Mouse (Mus musculus) common myeloid progenitor, adult 5-6 weeks (primary cell): ENCODE measurements around the gene Cuedc2. TPM values are rescaled to one million over a fixed set of nuclear protein-coding genes. Genes with fewer than 3 reads are reported as not detected.

ENCODE experiments used
- ATAC-seq: replicated peaks from 2 replicates; pipeline ENCODE4 v1.8.0; 2016; ENCODE audit warnings: low read depth, mild to moderate bottlenecking, moderate TSS enrichment, inconsistent platforms; ENCODE audit not compliant: poor library complexity, severe bottlenecking
- total RNA-seq: library from RNA; stranded (forward); fragments of 200-1000, 187-1606 nt; gene quantifications from 2 replicates; pipeline ENCODE4 v1.2.3, GENCODE M21; 2017

Cuedc2 gene
- 143 and 149 TPM in 2 replicates for total RNA-seq

DNA sequence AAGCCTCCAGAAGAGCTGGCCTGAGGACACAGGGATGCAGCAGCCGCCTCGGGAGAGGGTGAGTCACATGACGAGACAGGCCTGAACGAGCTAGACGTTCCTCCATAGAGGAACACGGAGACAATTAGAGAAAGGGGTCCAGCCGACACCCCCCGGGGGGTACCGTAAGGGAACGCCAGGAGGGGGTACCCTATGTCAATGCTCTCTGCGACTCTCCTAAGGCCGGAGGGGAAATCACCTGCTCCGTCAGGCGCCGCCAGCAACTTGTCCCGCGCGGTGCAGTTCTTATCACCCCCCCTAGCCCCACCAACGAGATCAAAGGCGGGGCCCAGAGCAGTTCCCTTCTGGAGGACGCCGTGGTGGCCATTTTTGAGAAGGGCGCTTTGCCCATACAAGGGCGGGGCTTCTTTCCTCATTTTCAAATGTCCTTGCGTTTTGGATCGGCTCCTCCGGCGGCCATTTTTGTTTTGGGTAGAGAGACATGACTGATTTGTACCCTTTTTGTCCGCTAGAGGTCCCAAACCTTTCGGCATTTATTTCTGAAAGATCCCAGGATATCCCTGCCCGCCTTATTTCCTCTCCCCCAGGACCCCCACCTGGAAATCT lies at the start of gene Cuedc2:
Cuedc2 (minus strand) TSS at position 372 of the 606 bp plus-strand sequence.
- peak; percentile 80 for ATAC-seq

DNA sequence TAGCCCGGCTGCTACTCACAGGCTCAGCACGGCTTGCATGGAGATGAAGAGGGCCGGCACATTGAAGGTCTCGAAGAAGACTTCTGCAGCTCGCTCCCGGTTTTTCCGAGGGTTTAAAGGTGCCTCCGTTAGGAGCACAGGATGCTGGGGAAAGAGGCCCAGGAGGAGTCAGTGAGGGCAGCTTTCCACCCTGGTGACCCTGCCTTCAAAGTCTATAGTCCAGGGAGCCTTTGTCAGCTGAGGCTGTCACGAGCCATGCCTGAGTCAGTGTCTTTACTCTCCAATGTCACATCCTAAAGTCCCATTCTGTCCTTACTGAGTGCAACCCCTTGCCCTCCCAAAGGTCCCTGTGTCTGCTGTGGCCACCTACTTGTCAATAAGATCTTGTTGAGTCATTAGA lies 43.8 kb upstream of the Cuedc2 start:
- ATAC-seq, result no peak

- ATAC-seq, result no peak
These were observed 37.4 kb upstream of the Cuedc2 start for GRCm38 (mm10) chr19:46375891-46376290.

- ATAC-seq, result no peak
These were observed 37.0 kb upstream of the Cuedc2 start for GRCm38 (mm10) chr19:46375489-46375888.

GRCm38 (mm10) chr19:46374477-46375088 lies 36.1 kb upstream of the Cuedc2 start:
- ATAC-seq, result no peak

- peak; percentile 91 for ATAC-seq
These were observed 30.7 kb upstream of the Cuedc2 start for GRCm38 (mm10) chr19:46369204-46369603.

DNA sequence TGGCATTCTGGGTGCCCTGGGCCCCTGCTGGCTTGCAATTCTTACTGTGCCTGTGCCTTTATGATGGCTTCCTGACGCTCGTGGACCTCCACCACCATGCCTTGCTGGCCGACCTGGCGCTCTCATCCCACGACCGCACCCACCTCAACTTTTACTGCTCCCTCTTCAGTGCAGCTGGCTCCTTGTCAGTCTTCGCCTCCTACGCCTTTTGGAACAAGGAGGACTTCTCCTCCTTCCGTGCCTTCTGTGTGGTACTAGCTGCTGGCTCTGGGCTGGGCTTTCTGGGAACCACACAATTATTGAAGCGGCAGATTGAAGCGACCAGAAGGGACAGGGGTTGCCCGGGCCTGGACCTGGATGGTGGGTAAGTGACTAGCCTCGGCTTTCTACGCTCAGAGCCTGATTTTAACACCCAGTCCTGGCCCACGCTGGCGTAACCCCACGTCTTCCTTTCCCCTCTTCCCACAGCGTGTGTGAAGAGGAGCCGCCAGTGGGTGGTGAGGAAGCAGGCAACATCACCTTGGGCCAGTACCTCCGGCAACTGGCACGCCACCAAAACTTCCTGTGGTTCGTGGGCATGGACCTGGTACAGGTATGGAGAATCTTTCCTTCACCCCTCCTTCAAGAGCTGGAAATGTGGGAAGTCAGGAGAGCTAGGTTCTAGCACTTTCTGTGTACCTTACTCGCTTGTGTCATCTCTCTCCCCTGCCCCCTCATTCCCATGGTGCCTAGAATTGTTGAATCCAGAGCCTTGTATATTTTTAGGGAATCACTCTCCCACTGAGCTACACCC lies 29.5 kb upstream of the Cuedc2 start:
- no peak for ATAC-seq

GRCm38 (mm10) chr19:46363294-46364009 lies 24.9 kb upstream of the Cuedc2 start:
- ATAC-seq, result peak; percentile 62

DNA sequence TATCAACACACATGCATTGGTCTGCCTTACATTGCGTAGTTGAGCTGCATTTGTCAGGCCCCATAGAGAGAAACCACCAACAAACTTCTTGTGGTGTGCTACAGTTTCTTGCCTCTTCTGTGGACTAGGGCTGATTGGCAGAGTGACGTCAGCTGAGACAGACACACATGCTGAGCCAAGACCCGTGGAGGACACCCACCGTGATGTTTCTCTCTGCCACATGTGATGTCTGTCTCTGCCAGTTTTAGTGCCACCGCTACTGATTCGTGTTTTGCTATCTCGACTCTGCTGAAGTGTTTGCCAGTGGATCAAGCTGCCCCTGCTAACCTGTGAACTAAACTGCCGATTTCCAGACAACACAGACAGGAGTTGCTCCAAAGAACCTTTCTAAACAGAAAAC lies 23.6 kb upstream of the Cuedc2 start:
- no peak for ATAC-seq

DNA sequence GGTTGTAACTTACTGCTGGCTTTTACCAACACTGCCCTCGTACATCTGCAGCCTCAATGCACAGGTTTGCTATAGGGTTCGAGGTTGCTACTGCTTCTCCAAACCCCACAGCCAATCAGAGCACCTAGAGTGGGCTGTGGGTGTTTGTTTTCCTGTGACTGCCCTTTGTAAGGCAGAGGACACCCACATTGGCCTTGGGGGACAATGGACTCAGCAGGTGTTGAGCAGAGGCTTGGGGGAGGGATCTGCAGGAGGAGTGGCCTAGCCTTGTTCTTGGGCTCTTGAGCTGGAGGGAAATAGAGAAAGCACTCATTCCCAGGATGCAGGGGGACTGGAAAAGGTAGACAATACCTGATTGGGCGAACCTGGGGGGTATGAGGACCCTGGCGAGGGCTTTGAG lies 19.9 kb upstream of the Cuedc2 start:
- ATAC-seq, result peak; percentile 6

GRCm38 (mm10) chr19:46357344-46358280 lies 19.1 kb upstream of the Cuedc2 start:
- ATAC-seq, result peak; percentile 87

DNA sequence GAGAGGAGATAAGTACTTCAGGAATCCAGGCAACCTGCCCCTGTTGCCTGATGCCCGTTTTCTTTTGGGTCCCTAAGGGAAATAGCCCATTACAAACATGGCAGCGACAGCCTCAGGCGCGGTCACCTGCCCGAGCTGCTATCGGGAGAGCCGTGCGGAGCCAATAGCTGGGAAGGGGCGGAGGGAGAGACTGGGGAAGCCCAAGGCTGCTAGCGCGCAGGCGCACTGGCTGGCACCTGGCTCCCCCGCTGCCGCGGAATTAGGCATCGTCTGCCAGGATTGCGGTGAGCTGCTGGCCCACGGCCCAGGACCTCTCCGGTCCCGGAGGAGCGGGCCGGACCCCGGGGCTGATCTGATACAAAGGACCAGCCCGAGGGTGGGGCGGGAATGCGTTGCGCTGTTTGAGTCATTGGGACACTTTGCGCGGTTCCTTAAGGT lies 18.2 kb upstream of the Cuedc2 start:
- ATAC-seq, result peak; percentile 80

- ATAC-seq, result peak; percentile 50
These were observed 11.8 kb upstream of the Cuedc2 start, which contains the start of gene 2310034G01Rik for GRCm38 (mm10) chr19:46350168-46350932. 2310034G01Rik (minus strand) TSS chr19:46350302.

DNA sequence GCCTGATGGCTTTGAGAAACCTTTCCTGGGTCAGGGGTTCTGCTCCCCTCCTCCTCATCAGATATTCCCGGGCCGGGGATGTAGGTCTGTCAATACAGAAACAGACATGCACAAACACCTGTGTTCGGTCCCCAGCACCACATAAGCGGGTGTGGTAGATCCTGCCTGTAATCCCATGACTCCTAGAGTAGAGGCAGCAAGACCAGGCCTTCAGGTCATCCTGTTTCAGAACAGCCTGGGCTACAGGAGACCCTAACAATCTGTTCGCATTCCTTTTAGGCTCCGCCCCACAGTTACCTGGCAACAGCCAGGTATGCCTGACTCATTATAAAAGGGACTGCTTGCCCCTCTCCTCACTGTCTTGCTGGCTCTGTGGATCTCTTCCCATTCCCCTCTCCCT lies 11.0 kb upstream of the Cuedc2 start:
- ATAC-seq, result no peak

DNA sequence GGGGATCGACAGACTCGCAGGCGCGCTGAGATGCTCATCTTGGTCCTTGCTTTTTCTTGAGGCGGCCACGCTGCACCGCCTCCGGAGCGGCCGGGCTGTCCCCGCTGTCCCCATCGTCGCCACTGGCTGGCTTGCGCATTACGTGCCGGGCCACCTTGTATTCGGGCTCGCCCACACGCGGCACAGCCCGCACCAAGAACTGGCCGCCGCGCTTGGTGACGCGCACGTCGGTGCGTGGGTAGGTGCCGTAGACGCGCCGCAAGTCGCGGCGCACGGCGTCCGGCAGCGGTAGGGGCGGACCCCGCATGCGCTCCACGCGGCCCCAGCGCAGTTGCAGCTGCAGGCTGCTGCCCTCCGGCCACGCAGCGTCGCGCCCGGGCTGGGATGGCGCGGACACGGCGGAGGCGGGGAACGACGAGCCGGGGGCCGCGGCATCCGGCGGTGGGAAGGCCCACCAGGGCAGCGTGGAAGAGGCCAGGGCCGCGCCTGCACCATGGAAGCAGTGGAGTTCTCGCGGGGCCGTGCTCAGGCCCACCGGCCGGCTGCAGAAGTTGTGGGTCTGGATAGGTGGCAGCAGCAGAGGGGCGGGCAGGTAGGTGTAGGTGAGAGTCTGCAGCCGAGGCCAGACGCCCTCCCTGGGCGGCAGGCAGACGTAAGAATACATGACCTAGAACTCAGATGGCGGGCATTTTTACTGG lies 10.4 kb upstream of the Cuedc2 start:
- peak; percentile 62 for ATAC-seq

DNA sequence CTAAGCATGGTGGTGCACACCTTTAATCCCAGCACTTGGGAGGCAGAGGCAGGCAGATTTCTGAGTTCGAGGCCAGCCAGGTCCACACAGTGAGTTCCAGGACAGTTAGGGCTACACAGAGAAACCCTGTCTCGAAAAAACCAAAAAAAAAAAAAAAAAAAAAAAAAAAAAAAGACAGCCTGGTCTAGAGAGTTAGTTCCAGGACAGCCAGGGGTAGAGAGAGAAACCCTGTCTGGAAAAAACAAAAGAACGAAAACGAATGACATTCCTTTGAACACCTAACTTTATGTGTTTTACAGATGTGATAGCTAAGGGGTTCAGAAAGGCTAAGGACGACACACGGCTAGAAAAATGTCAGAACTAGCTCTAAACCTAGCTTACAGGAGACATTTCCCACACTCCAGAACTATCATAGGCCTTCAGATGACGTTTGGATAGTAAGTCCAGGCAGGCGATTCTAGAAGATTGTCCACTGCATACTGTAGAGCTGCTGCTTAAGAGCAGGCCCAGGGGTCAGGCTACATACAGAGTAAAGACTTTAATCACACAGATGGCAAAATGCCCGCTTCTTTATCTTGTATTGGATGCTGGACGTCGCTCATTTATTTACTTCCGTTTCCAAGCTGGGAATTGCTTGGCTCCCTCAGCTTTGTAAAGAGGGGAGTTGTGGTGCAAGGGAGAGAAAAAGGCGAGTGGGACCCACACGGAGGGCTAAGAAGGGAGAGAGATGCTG lies 9.6 kb upstream of the Cuedc2 start:
- no peak for ATAC-seq

GRCm38 (mm10) chr19:46347146-46347545 lies 8.6 kb upstream of the Cuedc2 start:
- no peak for ATAC-seq
